Mouse (Mus musculus): ENCODE results near the gene Cd84.

DNA sequence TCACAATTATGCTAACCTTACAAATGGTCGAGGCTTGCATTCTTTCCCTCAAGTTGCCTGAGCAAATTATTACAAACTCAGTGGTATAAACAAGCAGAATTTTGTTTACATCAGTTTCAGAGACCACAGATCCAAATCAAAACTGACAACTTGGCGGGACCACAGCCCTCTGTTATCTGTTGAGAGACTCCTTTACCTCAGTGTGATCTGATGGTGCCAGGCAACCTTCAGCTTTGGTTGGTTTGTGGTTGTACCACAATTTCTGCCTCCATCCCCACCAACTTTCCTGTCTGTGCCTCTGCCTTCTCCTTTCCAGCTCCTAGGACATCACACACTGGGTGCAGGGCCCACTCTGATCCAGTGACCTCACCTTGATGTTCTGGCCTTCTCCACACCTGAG, 43.3 kb upstream of the Cd84 start:
- TF ChIP-seq CTCF (IDR thresholded peaks at IDR 0.05; ENCODE audit: low read depth) (no peak), EP300 (IDR thresholded peaks at IDR 0.05; ENCODE audit: low read depth) (no peak)

Measured in heart, postnatal 0 days (tissue).